Mouse (Mus musculus) lung, adult 2 months (tissue): ENCODE data around the gene Rnd3. TPM values are rescaled to one million over a fixed set of nuclear protein-coding genes. Genes with fewer than 3 reads are reported as not detected.

ENCODE experiments used
- DNase-seq: peaks from one replicate; pipeline ENCODE4 v3.0.0; 2022
- H3K4me1 ChIP-seq: fragments of 200-500 bp; 2 replicates; pipeline ENCODE4 v1.6.1; 2011; ENCODE audit warnings: low read length; ENCODE audit not compliant: control insufficient read depth, insufficient read depth
- H3K4me3 ChIP-seq: fragments of 200-500 bp; replicated peaks from 2 replicates; pipeline ENCODE3; 2011; ENCODE audit warnings: low read depth, mild to moderate bottlenecking, control low read depth, low read length; ENCODE audit errors: extremely low read depth
- CTCF ChIP-seq: fragments of 200-500 bp; IDR thresholded peaks from 2 replicates; pipeline ENCODE4 v1.5.1; 2011; ENCODE audit warnings: mild to moderate bottlenecking, low read length, control low read depth; ENCODE audit not compliant: insufficient read depth
- POLR2A ChIP-seq: fragments of 200-500 bp; IDR thresholded peaks from 2 replicates; pipeline ENCODE4 v1.6.1; 2011; ENCODE audit warnings: low read depth, mild to moderate bottlenecking, control low read depth, low read length, borderline replicate concordance; ENCODE audit errors: extremely low read depth
- WGBS: fragments of 180-500 bp; shearing (Covaris S2); methylation state at CpG from one replicate; pipeline ENCODE4 v1.1.7; 2018; 5-methylcytosine and 5-hydroxymethylcytosine counted together
- polyA plus RNA-seq: library from polyadenylated mRNA; depleted of rRNA; stranded (reverse); fragments of >200 nt; gene quantifications from 2 replicates; pipeline ENCODE4 v1.2.3, GENCODE M21; 2012

Gene Rnd3
- polyA plus RNA-seq, 1 experiment: 4.3 TPM

GRCm38 (mm10) chr2:51137726-51138125, 11.2 kb downstream of the Rnd3 start:
- Histone ChIP-seq H3K4me1 (peaks cover 8% of the 10 kb centered on the region), H3K4me3 (no peak overlapping the region)
- WGBS: 48% methylated on average over 4 of the region's 4 CpGs
- TF ChIP-seq POLR2A: no peak
- no peak for DNase-seq

GRCm38 (mm10) chr2:51132181-51132580, 16.7 kb downstream of the Rnd3 start:
- H3K4me3 ChIP-seq: no peak overlapping the region
- TF ChIP-seq POLR2A: no peak
- TF ChIP-seq CTCF: no peak
- 93% methylated on average over 20 of the region's 20 CpGs for WGBS
- no peak for DNase-seq
- no peaks in the 10 kb centered on the region for H3K4me1 ChIP-seq

GRCm38 (mm10) chr2:51128090-51128489, 20.8 kb downstream of the Rnd3 start:
- WGBS: 82% methylated on average over 4 of the region's 4 CpGs
- no peak for TF ChIP-seq CTCF
- no peak for TF ChIP-seq POLR2A
- Histone ChIP-seq H3K4me1 (no peaks in the 10 kb centered on the region), H3K4me3 (no peak overlapping the region)
- DNase-seq: no peak

- TF ChIP-seq POLR2A: no peak
- no peak for TF ChIP-seq CTCF
- no peak for DNase-seq
- Histone ChIP-seq H3K4me1 (no peaks in the 10 kb centered on the region), H3K4me3 (no peak overlapping the region)
- WGBS: 16% methylated on average over 2 of the region's 2 CpGs
Measured at GRCm38 (mm10) chr2:51110271-51110670, 38.6 kb downstream of the Rnd3 start.

GRCm38 (mm10) chr2:51108631-51109030, 40.3 kb downstream of the Rnd3 start:
- H3K4me1 ChIP-seq: no peaks in the 10 kb centered on the region
- no peak overlapping the region for H3K4me3 ChIP-seq
- TF ChIP-seq POLR2A (no peak), CTCF (no peak)
- DNase-seq: no peak
- 49% methylated on average over 5 of the region's 5 CpGs for WGBS

- H3K4me1 ChIP-seq: no peaks in the 10 kb centered on the region
- H3K4me3 ChIP-seq: no peak overlapping the region
- 54% methylated on average over 4 of the region's 4 CpGs for WGBS
- TF ChIP-seq CTCF: no peak
- TF ChIP-seq POLR2A: no peak
- DNase-seq: no peak
Measured at GRCm38 (mm10) chr2:51101187-51101586, 47.7 kb downstream of the Rnd3 start.

GRCm38 (mm10) chr2:51099987-51100386, 48.9 kb downstream of the Rnd3 start:
- H3K4me3 ChIP-seq: no peak overlapping the region
- WGBS: 62% methylated on average over 9 of the region's 9 CpGs
- no peaks in the 10 kb centered on the region for H3K4me1 ChIP-seq
- TF ChIP-seq CTCF (no peak), POLR2A (no peak)
- no peak for DNase-seq

- Histone ChIP-seq H3K4me3 (no peak overlapping the region), H3K4me1 (no peaks in the 10 kb centered on the region)
- TF ChIP-seq POLR2A (no peak), CTCF (no peak)
- WGBS: 69% methylated on average over 1 of the region's 1 CpGs
- no peak for DNase-seq
Measured at GRCm38 (mm10) chr2:51099240-51099639, 49.7 kb downstream of the Rnd3 start.

GRCm38 (mm10) chr2:51090688-51091087, 58.2 kb downstream of the Rnd3 start:
- Histone ChIP-seq H3K4me1 (no peaks in the 10 kb centered on the region), H3K4me3 (no peak overlapping the region)
- 73% methylated on average over 7 of the region's 7 CpGs for WGBS
- no peak for TF ChIP-seq CTCF
- TF ChIP-seq POLR2A: no peak
- no peak for DNase-seq

GRCm38 (mm10) chr2:51090049-51090448, 58.9 kb downstream of the Rnd3 start:
- 48% methylated on average over 8 of the region's 8 CpGs for WGBS
- TF ChIP-seq POLR2A: no peak
- TF ChIP-seq CTCF: no peak
- H3K4me1 ChIP-seq: no peaks in the 10 kb centered on the region
- no peak overlapping the region for H3K4me3 ChIP-seq
- no peak for DNase-seq

- Histone ChIP-seq H3K4me1 (no peaks in the 10 kb centered on the region), H3K4me3 (no peak overlapping the region)
- TF ChIP-seq POLR2A (no peak), CTCF (no peak)
- 82% methylated on average over 11 of the region's 11 CpGs for WGBS
- DNase-seq: no peak
Measured at GRCm38 (mm10) chr2:51088843-51089573, 59.9 kb downstream of the Rnd3 start.
